23 mouse cellular contexts compared by ENCODE assay signal in the genomic region with DNA sequence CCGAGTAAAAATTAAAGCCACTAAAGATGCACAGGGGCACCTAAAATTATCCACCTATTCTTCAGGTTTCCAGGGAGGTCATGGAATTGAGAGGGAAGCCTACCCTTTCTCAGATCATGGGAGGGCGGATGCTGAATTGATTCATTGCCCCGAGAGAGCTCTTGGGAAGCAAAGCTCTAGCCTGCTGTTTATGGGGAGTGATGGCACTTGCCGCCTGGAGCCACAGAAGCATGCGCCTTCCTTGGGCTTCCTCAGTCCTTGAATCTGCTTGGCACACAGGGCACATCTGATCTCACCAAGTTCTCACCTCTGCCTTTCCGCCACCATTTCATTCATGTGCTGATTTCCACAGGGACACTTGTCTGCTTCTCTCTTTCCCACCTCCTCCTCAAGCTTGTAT. TPM values are rescaled to one million over a fixed set of nuclear protein-coding genes. Genes with fewer than 3 reads are reported as not detected.
A peak's percentile ranks its signal among the peaks of the same experiment; 100 is the strongest.
DNase-seq lines count a peak whose midpoint lies in the region; ATAC-seq and TF ChIP-seq lines count a peak whose summit lies in the region.
"Had no signal": no experiment of that assay in that cellular context is flagged by ENCODE, and none has a peak within 500 bp of the region (broad histone marks: within the 10 kb centered on the region; RNA-seq: fewer than 3 reads in every experiment).

No protein-coding gene starts in this region.

- peaks cover 15% of the 10 kb centered on the region for H3K27me3 ChIP-seq in forebrain, embryonic 11.5 days (ENCODE audit: control insufficient read depth, insufficient read depth, low read length)
- H3K27me3 ChIP-seq in forebrain, embryonic 16.5 days (replicated peaks; ENCODE audit: control insufficient read depth, insufficient read depth, low read length): peaks cover 13% of the 10 kb centered on the region; the same call in 1 of the 2 replicates
- no peaks in the 10 kb centered on the region for H3K27me3 ChIP-seq in kidney, embryonic 16.5 days (ENCODE audit: insufficient read depth, low read length)
- no peaks in the 10 kb centered on the region for H3K27me3 ChIP-seq in myocyte (ENCODE audit: control insufficient read depth, insufficient read depth, insufficient read length)
- H3K27me3 ChIP-seq: Patski had no signal

- H3K36me3 ChIP-seq in forebrain, embryonic 11.5 days (ENCODE audit: control insufficient read depth, insufficient read depth, low read length): no peaks in the 10 kb centered on the region; the same call in 1 of the 2 replicates
- H3K36me3 ChIP-seq in forebrain, embryonic 16.5 days (ENCODE audit: control insufficient read depth, insufficient read depth): peaks cover 10% of the 10 kb centered on the region
- H3K36me3 ChIP-seq in kidney, embryonic 16.5 days (ENCODE audit: insufficient read depth, low read length): peaks cover 5% of the 10 kb centered on the region
- peaks cover 24% of the 10 kb centered on the region for H3K36me3 ChIP-seq in myocyte (ENCODE audit: control insufficient read depth, insufficient read depth)

- H3K4me3 ChIP-seq in forebrain, embryonic 11.5 days (ENCODE audit: low read depth, low read length): no peak overlapping the region
- no peak overlapping the region for H3K4me3 ChIP-seq in forebrain, embryonic 16.5 days (replicated peaks; ENCODE audit: low read length)
- H3K4me3 ChIP-seq in kidney, embryonic 16.5 days (ENCODE audit: low read length): no peak overlapping the region
- H3K4me3 ChIP-seq in myocyte: no peak overlapping the region
- H3K4me3 ChIP-seq: embryonic facial prominence, embryonic 10.5 days; embryonic facial prominence, embryonic 12.5 days; forebrain, embryonic 12.5 days had no signal

- H3ac ChIP-seq in myocyte (ENCODE audit: control insufficient read depth, insufficient read length): no peak overlapping the region

- WGBS in forebrain, embryonic 11.5 days: 80% methylated on average over 6 of the region's 6 CpGs
- 81% methylated on average over 6 of the region's 6 CpGs for WGBS in forebrain, embryonic 16.5 days
- WGBS in kidney, embryonic 16.5 days: 44% methylated on average over 6 of the region's 6 CpGs

- H3K27ac ChIP-seq in forebrain, embryonic 11.5 days (ENCODE audit: low read depth, low read length): no peak overlapping the region
- H3K27ac ChIP-seq in forebrain, embryonic 16.5 days (ENCODE audit: low read length): no peak overlapping the region
- peak overlapping the region; percentile 2; the same call in 1 of the 2 replicates for H3K27ac ChIP-seq in kidney, embryonic 16.5 days (ENCODE audit: low read length)
- H3K27ac ChIP-seq: embryonic facial prominence, embryonic 10.5 days; embryonic facial prominence, embryonic 12.5 days; forebrain, embryonic 12.5 days had no signal

- H3K4me1 ChIP-seq in forebrain, embryonic 11.5 days (replicated peaks; ENCODE audit: control insufficient read depth, insufficient read depth, low read length): peaks cover 12% of the 10 kb centered on the region; the same call in 1 of the 2 replicates
- peaks cover 15% of the 10 kb centered on the region for H3K4me1 ChIP-seq in forebrain, embryonic 16.5 days (replicated peaks; ENCODE audit: control insufficient read depth, insufficient read depth, low read length)
- peaks cover 33% of the 10 kb centered on the region for H3K4me1 ChIP-seq in kidney, embryonic 16.5 days (ENCODE audit: insufficient read depth, low read length)

- no peak overlapping the region for H3K4me2 ChIP-seq in forebrain, embryonic 11.5 days (ENCODE audit: low read depth, low read length, severe bottlenecking)
- H3K4me2 ChIP-seq in forebrain, embryonic 16.5 days (ENCODE audit: low read length): no peak overlapping the region
- H3K4me2 ChIP-seq in kidney, embryonic 16.5 days (replicated peaks; ENCODE audit: low read depth, low read length): no peak overlapping the region
- no peak overlapping the region for H3K4me2 ChIP-seq in myocyte (ENCODE audit: low read depth)
- H3K4me2 ChIP-seq: embryonic facial prominence, embryonic 12.5 days; forebrain, embryonic 12.5 days had no signal

- DNase-seq in forebrain, embryonic 11.5 days (ENCODE audit: low spot score): peak; percentile 51
- DNase-seq in kidney, adult 8-10 months: no peak
- DNase-seq: adrenal gland, adult 8-10 months; adrenal gland, postnatal 14 days; adrenal gland, postnatal 36 days; B cell, adult 2 months; cerebellum, adult 11-12 months; cerebellum, adult 2 months; cerebellum, adult 9-10 months; cerebellum, postnatal 10 days; cerebellum, postnatal 25 days; forebrain, postnatal 0 days had no signal

- H3K9ac ChIP-seq in forebrain, embryonic 11.5 days (ENCODE audit: low read length): no peak overlapping the region
- H3K9ac ChIP-seq in forebrain, embryonic 16.5 days (replicated peaks; ENCODE audit: low read depth, low read length): no peak overlapping the region
- H3K9ac ChIP-seq in kidney, embryonic 16.5 days (replicated peaks; ENCODE audit: low read length): no peak overlapping the region
- H3K9ac ChIP-seq: embryonic facial prominence, embryonic 12.5 days; forebrain, embryonic 12.5 days; forebrain, postnatal 0 days had no signal

- no peaks in the 10 kb centered on the region for H3K9me3 ChIP-seq in forebrain, embryonic 11.5 days (ENCODE audit: control insufficient read depth, low read length)
- no peaks in the 10 kb centered on the region for H3K9me3 ChIP-seq in forebrain, embryonic 16.5 days (ENCODE audit: control insufficient read depth, low read length)
- H3K9me3 ChIP-seq in kidney, embryonic 16.5 days (ENCODE audit: low read length): no peaks in the 10 kb centered on the region
- H3K9me3 ChIP-seq: embryonic facial prominence, embryonic 10.5 days; embryonic facial prominence, embryonic 12.5 days; forebrain, embryonic 12.5 days; G1E had no signal

- no peak for TF ChIP-seq POLR2A in myocyte (IDR thresholded peaks at IDR 0.05; ENCODE audit: insufficient read length, low read depth)

- no peak for ATAC-seq in forebrain, embryonic 11.5 days (replicated peaks; ENCODE audit: low FRiP score)
- no peak for ATAC-seq in forebrain, embryonic 16.5 days
- ATAC-seq in kidney, embryonic 16.5 days (ENCODE audit: low FRiP score, low TSS enrichment): no peak
- ATAC-seq: activated CD4-positive, CD25-positive, alpha-beta regulatory T cell, adult 4 months; CD4-positive, CD25-positive, alpha-beta regulatory T cell, adult 4 months; forebrain, embryonic 14.5 days; forebrain, postnatal 0 days; Patski had no signal

- H3K79me2 ChIP-seq in myocyte (ENCODE audit: control insufficient read depth, insufficient read depth): no peaks in the 10 kb centered on the region

TF ChIP-seq in myocyte, 11 proteins besides CTCF, POLR2A, EP300 and RAD21:
- TF ChIP-seq POLR2AphosphoS2 (IDR thresholded peaks at IDR 0.05; ENCODE audit: insufficient read length, low read depth): peak; percentile 46
- TF ChIP-seq E2F4 (IDR thresholded peaks at IDR 0.05; ENCODE audit: insufficient read depth): no peak

RNA-seq across cellular contexts. Expression of a gene that starts 20.9 kb away (rescaled TPM):
- polyA plus RNA-seq in forebrain, embryonic 11.5 days (2014; fragmentation: Nextera tagmentation; extraction: Ambion mirVana): 20.5 and 23.3 TPM in 2 replicates
- polyA plus RNA-seq in forebrain, embryonic 16.5 days (2015; fragmentation: Nextera tagmentation; extraction: Ambion mirVana): 28.0 and 29.2 TPM in 2 replicates
- polyA plus RNA-seq in kidney, embryonic 16.5 days (2015; fragmentation: Nextera tagmentation; extraction: Ambion mirVana): 19.8 and 20.5 TPM in 2 replicates
- 18.6 TPM for polyA plus RNA-seq in myocyte (2012; fragmentation: generic; extraction: Trizol)

RNA-seq across cellular contexts. Expression of a gene that starts 51.8 kb away (rescaled TPM):
- polyA plus RNA-seq in forebrain, embryonic 11.5 days (2014; fragmentation: Nextera tagmentation; extraction: Ambion mirVana): 214 and 221 TPM in 2 replicates
- 132 and 139 TPM in 2 replicates for polyA plus RNA-seq in forebrain, embryonic 16.5 days (2015; fragmentation: Nextera tagmentation; extraction: Ambion mirVana)
- 109 and 120 TPM in 2 replicates for polyA plus RNA-seq in kidney, embryonic 16.5 days (2015; fragmentation: Nextera tagmentation; extraction: Ambion mirVana)
- 54.8 TPM for polyA plus RNA-seq in myocyte (2012; fragmentation: generic; extraction: Trizol)

RNA-seq across cellular contexts. Expression of a gene that starts 52.4 kb away (rescaled TPM):
- 1,395 and 1,473 TPM in 2 replicates for polyA plus RNA-seq in forebrain, embryonic 11.5 days (2014; fragmentation: Nextera tagmentation; extraction: Ambion mirVana)
- 935 and 1,030 TPM in 2 replicates for polyA plus RNA-seq in forebrain, embryonic 16.5 days (2015; fragmentation: Nextera tagmentation; extraction: Ambion mirVana)
- polyA plus RNA-seq in kidney, embryonic 16.5 days (2015; fragmentation: Nextera tagmentation; extraction: Ambion mirVana): 831 and 924 TPM in 2 replicates
- 285 TPM for polyA plus RNA-seq in myocyte (2012; fragmentation: generic; extraction: Trizol)
